Mouse (Mus musculus): ENCODE data around the gene Ptpa. TPM values are rescaled to one million over a fixed set of nuclear protein-coding genes. Genes with fewer than 3 reads are reported as not detected.

The Ptpa gene
- polyA plus RNA-seq, 1 experiment from 2014 or later: 71.4 TPM

DNA sequence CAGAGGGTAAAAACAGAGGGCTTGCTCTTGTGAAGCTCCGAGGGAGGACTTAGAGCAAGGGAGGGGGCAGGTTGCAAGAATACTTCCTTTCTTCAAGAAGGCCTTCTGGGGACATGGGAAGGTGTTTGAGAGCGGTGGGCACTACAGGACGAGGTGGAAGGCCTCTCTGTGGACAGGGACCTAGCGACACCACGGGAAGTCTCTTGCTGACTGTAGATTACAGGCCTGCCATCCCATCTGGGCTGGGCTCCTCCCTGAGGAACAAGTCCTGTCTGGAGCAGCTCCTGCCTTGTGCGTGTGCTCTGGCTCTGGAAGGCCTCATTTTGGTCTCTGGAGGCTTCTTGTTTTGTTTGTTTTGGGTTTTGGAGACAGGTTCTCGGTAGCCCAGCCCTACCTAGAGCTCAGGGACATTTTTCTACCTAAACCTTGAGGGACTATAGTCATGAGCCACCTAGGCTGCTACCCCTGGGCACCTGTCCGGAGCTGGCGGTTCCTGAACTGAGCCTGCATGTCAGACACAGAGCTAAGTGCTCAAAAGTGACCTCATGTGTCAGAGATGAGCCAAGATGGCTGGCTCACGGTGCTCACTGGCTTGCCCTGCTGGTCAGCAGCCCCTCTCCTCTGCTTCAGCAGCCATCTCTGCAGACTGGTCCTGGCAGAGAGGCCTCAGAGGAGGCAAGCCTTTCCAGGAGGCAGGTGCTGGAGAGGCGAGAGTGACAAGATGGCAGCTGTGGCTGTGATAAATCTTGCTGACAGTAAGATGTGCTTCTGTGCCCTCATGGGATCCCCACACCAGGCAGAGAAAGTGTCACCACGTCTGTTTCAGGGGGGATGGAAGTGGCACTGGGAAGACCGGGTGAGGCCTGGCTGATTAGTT is 40.5 kb downstream of the Ptpa start:
- Histone ChIP-seq H3K27me3 (replicated peaks; ENCODE audit: control insufficient read depth, insufficient read depth, low read length) (no peaks in the 10 kb centered on the region), H3K4me2 (replicated peaks; ENCODE audit: low read depth) (no peak overlapping the region), H3K36me3 (ENCODE audit: control insufficient read depth, insufficient read depth) (peaks cover 4% of the 10 kb centered on the region; the same call in 1 of the 2 replicates), H3K4me3 (ENCODE audit: low read depth, low read length) (no peak overlapping the region), H3K27ac (ENCODE audit: low read depth, low read length) (no peak overlapping the region), H3K4me1 (replicated peaks; ENCODE audit: control insufficient read depth, insufficient read depth, low read length) (no peaks in the 10 kb centered on the region), H3K9me3 (ENCODE audit: control insufficient read depth) (no peaks in the 10 kb centered on the region), H3K9ac (ENCODE audit: low read depth, low read length) (no peak overlapping the region)
- ATAC-seq: no peak
- WGBS: 70% methylated on average over 13 of the region's 13 CpGs
- no peak for TF ChIP-seq CTCF (IDR thresholded peaks at IDR 0.05; ENCODE audit: low read depth)

DNA sequence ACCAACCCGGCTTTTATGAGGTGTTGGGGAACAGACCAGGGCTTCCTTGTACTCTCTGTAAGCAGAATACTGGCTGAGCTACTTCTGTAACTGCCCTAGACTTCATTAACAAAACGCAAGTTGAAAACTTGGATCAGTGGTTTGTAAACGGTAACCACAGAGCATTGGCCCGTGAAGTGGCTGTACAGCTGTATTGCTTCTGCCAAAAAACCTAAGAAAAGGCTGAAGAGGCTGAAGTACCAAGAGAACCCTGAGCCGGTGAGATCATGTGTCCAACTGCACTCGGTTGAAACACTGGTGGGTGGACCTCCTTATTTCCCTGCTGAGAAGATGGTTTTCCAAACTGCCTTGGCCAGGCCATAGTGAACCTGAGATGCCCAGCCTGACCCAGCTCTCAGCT is 42.5 kb downstream of the Ptpa start:
- no peaks in the 10 kb centered on the region; the same call in 1 of the 2 replicates for H3K4me1 ChIP-seq (replicated peaks; ENCODE audit: control insufficient read depth, insufficient read depth, low read length)
- H3K9ac ChIP-seq (ENCODE audit: low read depth, low read length): no peak overlapping the region
- no peaks in the 10 kb centered on the region for H3K27me3 ChIP-seq (replicated peaks; ENCODE audit: control insufficient read depth, insufficient read depth, low read length)
- H3K36me3 ChIP-seq (ENCODE audit: control insufficient read depth, insufficient read depth): no peaks in the 10 kb centered on the region; the same call in 1 of the 2 replicates
- 67% methylated on average over 6 of the region's 6 CpGs for WGBS
- H3K9me3 ChIP-seq (ENCODE audit: control insufficient read depth): no peaks in the 10 kb centered on the region
- no peak overlapping the region for H3K4me2 ChIP-seq (replicated peaks; ENCODE audit: low read depth)
- TF ChIP-seq CTCF (IDR thresholded peaks at IDR 0.05; ENCODE audit: low read depth): no peak
- no peak overlapping the region for H3K4me3 ChIP-seq (ENCODE audit: low read depth, low read length)
- no peak overlapping the region for H3K27ac ChIP-seq (ENCODE audit: low read depth, low read length)
- no peak for ATAC-seq

DNA sequence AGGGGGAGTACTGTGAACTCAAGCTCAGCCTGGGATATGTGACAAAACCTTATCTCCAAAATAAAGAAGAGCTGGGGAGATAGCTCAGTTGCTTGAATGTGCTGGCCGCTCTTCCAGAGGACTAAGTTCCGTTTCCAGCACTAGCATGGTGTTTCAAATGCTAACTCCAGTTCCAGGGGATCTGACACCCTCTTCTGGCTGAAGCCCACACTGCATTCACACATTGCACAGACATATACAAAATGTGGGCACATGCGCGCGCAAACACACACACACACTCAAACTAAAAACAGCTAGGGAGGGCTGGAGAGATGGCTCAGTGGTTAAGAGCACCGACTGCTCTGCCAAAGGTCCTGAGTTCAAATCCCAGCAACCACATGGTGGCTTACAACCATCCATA is 43.4 kb downstream of the Ptpa start:
- H3K9ac ChIP-seq (ENCODE audit: low read depth, low read length): no peak overlapping the region
- H3K27ac ChIP-seq (ENCODE audit: low read depth, low read length): no peak overlapping the region
- peak; percentile 50 for TF ChIP-seq CTCF (IDR thresholded peaks at IDR 0.05; ENCODE audit: low read depth)
- H3K36me3 ChIP-seq (ENCODE audit: control insufficient read depth, insufficient read depth): no peaks in the 10 kb centered on the region; the same call in 1 of the 2 replicates
- H3K4me3 ChIP-seq (ENCODE audit: low read depth, low read length): no peak overlapping the region
- ATAC-seq: no peak
- H3K27me3 ChIP-seq (replicated peaks; ENCODE audit: control insufficient read depth, insufficient read depth, low read length): no peaks in the 10 kb centered on the region
- WGBS: 93% methylated on average over 6 of the region's 6 CpGs
- H3K4me1 ChIP-seq (replicated peaks; ENCODE audit: control insufficient read depth, insufficient read depth, low read length): no peaks in the 10 kb centered on the region; the same call in 1 of the 2 replicates
- no peaks in the 10 kb centered on the region for H3K9me3 ChIP-seq (ENCODE audit: control insufficient read depth)
- H3K4me2 ChIP-seq (replicated peaks; ENCODE audit: low read depth): no peak overlapping the region

DNA sequence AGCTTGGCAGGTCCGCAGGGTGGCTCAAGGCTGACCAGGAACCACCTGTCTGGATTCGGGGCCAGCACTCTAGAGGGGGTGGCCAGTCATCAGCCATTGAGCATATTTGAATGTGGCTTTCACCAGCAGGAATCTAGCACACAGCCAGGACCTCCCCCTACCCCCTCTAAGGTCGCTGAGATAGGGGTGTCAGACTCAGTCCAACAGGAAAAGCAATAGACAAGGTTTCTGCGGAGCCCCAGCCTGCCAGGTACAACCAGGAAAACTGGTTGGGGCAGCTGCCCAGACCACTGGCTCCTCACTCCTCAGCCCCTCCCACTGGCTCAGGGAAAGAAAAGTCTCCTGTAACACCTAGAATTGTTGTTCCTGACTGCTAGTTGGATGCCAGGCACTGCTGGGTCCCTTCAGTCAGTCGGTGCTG is 47.5 kb downstream of the Ptpa start:
- TF ChIP-seq CTCF (IDR thresholded peaks at IDR 0.05; ENCODE audit: low read depth): no peak
- no peaks in the 10 kb centered on the region for H3K36me3 ChIP-seq (ENCODE audit: control insufficient read depth, insufficient read depth)
- 0 out of 2 replicates have a peak overlapping the region, but pooled peaks have one; percentile 22 for H3K9ac ChIP-seq (ENCODE audit: low read depth, low read length)
- H3K9me3 ChIP-seq (ENCODE audit: control insufficient read depth): no peaks in the 10 kb centered on the region
- H3K4me2 ChIP-seq (replicated peaks; ENCODE audit: low read depth): peak overlapping the region; percentile 61
- 0 out of 2 replicates have a peak overlapping the region, but pooled peaks have one; percentile 22 for H3K27ac ChIP-seq (ENCODE audit: low read depth, low read length)
- peak overlapping the region; percentile 21; the same call in 1 of the 2 replicates for H3K4me3 ChIP-seq (ENCODE audit: low read depth, low read length)
- no peaks in the 10 kb centered on the region for H3K27me3 ChIP-seq (replicated peaks; ENCODE audit: control insufficient read depth, insufficient read depth, low read length)
- WGBS: 3% methylated on average over 5 of the region's 5 CpGs
- H3K4me1 ChIP-seq (replicated peaks; ENCODE audit: control insufficient read depth, insufficient read depth, low read length): no peaks in the 10 kb centered on the region; the same call in 1 of the 2 replicates
- peak; percentile 5; the same call in 1 of the 2 replicates for ATAC-seq

DNA sequence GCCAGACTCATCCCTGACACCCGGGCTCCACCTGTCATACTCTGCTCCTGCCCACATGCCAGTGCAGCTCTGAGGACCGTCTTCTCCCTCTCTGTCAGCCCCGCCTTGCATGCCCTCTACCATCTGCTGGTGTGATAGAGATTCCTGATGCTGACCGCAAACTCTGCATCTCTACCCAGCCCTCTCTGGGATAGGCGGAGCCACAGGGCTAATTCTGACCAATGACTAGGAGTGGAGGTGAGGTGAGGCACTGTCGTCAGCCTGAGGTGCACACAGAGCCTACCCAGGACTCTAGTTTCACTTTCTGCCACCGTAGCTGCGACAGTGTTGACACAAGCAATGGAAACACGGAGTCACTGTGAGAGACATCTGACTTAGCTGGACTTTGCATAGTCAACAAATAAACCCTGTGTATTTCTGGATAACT is 48.1 kb downstream of the Ptpa start:
- Histone ChIP-seq H3K9me3 (ENCODE audit: control insufficient read depth) (no peaks in the 10 kb centered on the region), H3K27me3 (replicated peaks; ENCODE audit: control insufficient read depth, insufficient read depth, low read length) (no peaks in the 10 kb centered on the region), H3K4me2 (replicated peaks; ENCODE audit: low read depth) (peak overlapping the region; percentile 61), H3K36me3 (ENCODE audit: control insufficient read depth, insufficient read depth) (no peaks in the 10 kb centered on the region), H3K4me1 (replicated peaks; ENCODE audit: control insufficient read depth, insufficient read depth, low read length) (no peaks in the 10 kb centered on the region; the same call in 1 of the 2 replicates), H3K9ac (ENCODE audit: low read depth, low read length) (peak overlapping the region; percentile 22; the same call in 1 of the 2 replicates), H3K27ac (ENCODE audit: low read depth, low read length) (peak overlapping the region; percentile 22), H3K4me3 (ENCODE audit: low read depth, low read length) (peak overlapping the region; percentile 21)
- 1% methylated on average over 9 of the region's 9 CpGs for WGBS
- peak; percentile 97 for ATAC-seq
- TF ChIP-seq CTCF (IDR thresholded peaks at IDR 0.05; ENCODE audit: low read depth): no peak

DNA sequence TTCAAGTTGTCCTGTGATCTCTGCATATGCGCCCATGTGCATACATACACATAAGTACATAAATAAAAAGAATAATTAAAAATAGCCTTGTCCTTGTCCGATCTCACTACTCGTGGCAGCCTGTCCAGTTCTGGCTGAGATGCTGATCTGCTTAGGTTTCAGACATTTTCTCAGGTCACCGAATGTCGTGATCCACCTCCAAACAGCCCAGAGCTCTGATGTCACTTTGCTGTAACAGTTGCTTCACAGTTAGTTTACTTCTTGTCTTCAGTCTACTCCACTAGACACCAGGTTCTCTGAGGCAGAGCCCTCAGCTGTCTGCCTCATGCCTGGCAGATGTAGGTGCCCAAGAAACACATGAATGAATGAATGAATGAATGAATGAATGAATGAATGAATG is 48.6 kb downstream of the Ptpa start:
- ATAC-seq: no peak
- Histone ChIP-seq H3K9me3 (ENCODE audit: control insufficient read depth) (no peaks in the 10 kb centered on the region), H3K4me1 (replicated peaks; ENCODE audit: control insufficient read depth, insufficient read depth, low read length) (no peaks in the 10 kb centered on the region; the same call in 1 of the 2 replicates), H3K4me3 (ENCODE audit: low read depth, low read length) (peak overlapping the region; percentile 21), H3K27me3 (replicated peaks; ENCODE audit: control insufficient read depth, insufficient read depth, low read length) (no peaks in the 10 kb centered on the region), H3K9ac (ENCODE audit: low read depth, low read length) (no peak overlapping the region), H3K4me2 (replicated peaks; ENCODE audit: low read depth) (peak overlapping the region; percentile 61), H3K27ac (ENCODE audit: low read depth, low read length) (peak overlapping the region; percentile 22), H3K36me3 (ENCODE audit: control insufficient read depth, insufficient read depth) (no peaks in the 10 kb centered on the region)
- no peak for TF ChIP-seq CTCF (IDR thresholded peaks at IDR 0.05; ENCODE audit: low read depth)
- 36% methylated on average over 5 of the region's 5 CpGs for WGBS

Data from intestine, postnatal 0 days (tissue).